ENCODE assay signal across 8 mouse cellular contexts in genomic region chr11:11788521-11788974, GRCm38 (mm10). TPM values are rescaled to one million over a fixed set of nuclear protein-coding genes. Genes with fewer than 3 reads are reported as not detected.
DNase-seq lines count a peak whose midpoint lies in the region; ATAC-seq and TF ChIP-seq lines count a peak whose summit lies in the region.

No protein-coding gene starts in this region.

- no peaks in the 10 kb centered on the region; the same call in 1 of the 2 replicates for H3K27me3 ChIP-seq in erythroblast, embryonic 14.5 days (ENCODE audit: control insufficient read depth)
- no peaks in the 10 kb centered on the region for H3K27me3 ChIP-seq in heart, embryonic 12.5 days (replicated peaks)
- no peaks in the 10 kb centered on the region for H3K27me3 ChIP-seq in kidney, embryonic 16.5 days (ENCODE audit: insufficient read depth, low read length)
- H3K27me3 ChIP-seq in liver, adult 2 months (ENCODE audit: control insufficient read depth, insufficient read depth, low read length), result no peaks in the 10 kb centered on the region
- no peaks in the 10 kb centered on the region for H3K27me3 ChIP-seq in myocyte (ENCODE audit: control insufficient read depth, insufficient read depth, insufficient read length)

- no peaks in the 10 kb centered on the region for H3K9me3 ChIP-seq in erythroblast, embryonic 14.5 days (ENCODE audit: control insufficient read depth, low read length)
- no peaks in the 10 kb centered on the region for H3K9me3 ChIP-seq in heart, embryonic 12.5 days (replicated peaks)
- no peaks in the 10 kb centered on the region for H3K9me3 ChIP-seq in kidney, embryonic 16.5 days (ENCODE audit: low read length)

- H3K4me1 ChIP-seq in erythroblast, embryonic 14.5 days (ENCODE audit: control insufficient read depth), result peaks cover 7% of the 10 kb centered on the region
- no peaks in the 10 kb centered on the region for H3K4me1 ChIP-seq in heart, embryonic 12.5 days (replicated peaks)
- H3K4me1 ChIP-seq in kidney, embryonic 16.5 days (ENCODE audit: insufficient read depth, low read length), result no peaks in the 10 kb centered on the region
- no peaks in the 10 kb centered on the region for H3K4me1 ChIP-seq in liver, adult 2 months (ENCODE audit: control insufficient read depth, insufficient read depth, low read length)

- H3K9ac ChIP-seq in heart, embryonic 12.5 days, result no peak overlapping the region
- peak overlapping the region; percentile 53; the same call in 1 of the 2 replicates for H3K9ac ChIP-seq in kidney, embryonic 16.5 days (replicated peaks; ENCODE audit: low read length)
- no peak overlapping the region for H3K9ac ChIP-seq in liver, adult 2 months (ENCODE audit: low read depth, low read length)

- H3K27ac ChIP-seq in heart, embryonic 12.5 days (ENCODE audit: poor library complexity, severe bottlenecking), result no peak overlapping the region
- H3K27ac ChIP-seq in kidney, embryonic 16.5 days (ENCODE audit: low read length), result no peak overlapping the region
- no peak overlapping the region for H3K27ac ChIP-seq in liver, adult 2 months (replicated peaks; ENCODE audit: insufficient read depth, low read depth, low read length)

- peak overlapping the region; percentile 6 for H3K4me3 ChIP-seq in erythroblast, embryonic 14.5 days (replicated peaks)
- peak overlapping the region; percentile 8; the same call in 1 of the 2 replicates for H3K4me3 ChIP-seq in heart, embryonic 12.5 days
- peak overlapping the region; percentile 32 for H3K4me3 ChIP-seq in kidney, embryonic 16.5 days (ENCODE audit: low read length)
- H3K4me3 ChIP-seq in liver, adult 2 months (ENCODE audit: insufficient read depth, low read depth, low read length), result no peak overlapping the region
- H3K4me3 ChIP-seq in myocyte, result no peak overlapping the region

- no peaks in the 10 kb centered on the region for H3K79me2 ChIP-seq in liver, adult 2 months (ENCODE audit: control insufficient read depth, insufficient read depth, low read length)
- H3K79me2 ChIP-seq in myocyte (ENCODE audit: control insufficient read depth, insufficient read depth), result no peaks in the 10 kb centered on the region

- ATAC-seq in heart, embryonic 12.5 days (ENCODE audit: insufficient number of reproducible peaks, low FRiP score), result peak; percentile 90
- ATAC-seq in kidney, embryonic 16.5 days (ENCODE audit: low FRiP score, low TSS enrichment), result peak; percentile 97

- no peak overlapping the region for H3ac ChIP-seq in myocyte (ENCODE audit: control insufficient read depth, insufficient read length)

- TF ChIP-seq POLR2A in brain, embryonic 14.5 days (IDR thresholded peaks at IDR 0.05; ENCODE audit: borderline replicate concordance, extremely low read depth, insufficient read depth, insufficient read length, poor library complexity, severe bottlenecking), result no peak
- no peak for TF ChIP-seq POLR2A in liver, adult 2 months (IDR thresholded peaks at IDR 0.05; ENCODE audit: extremely low read depth, insufficient read depth, low read length)
- TF ChIP-seq POLR2A in myocyte (IDR thresholded peaks at IDR 0.05; ENCODE audit: insufficient read length, low read depth), result no peak

- TF ChIP-seq CTCF in brain, embryonic 14.5 days (IDR thresholded peaks at IDR 0.05; ENCODE audit: borderline replicate concordance, extremely low read depth, insufficient read depth, insufficient read length), result peak; percentile 97
- peak; percentile 84 for TF ChIP-seq CTCF in liver, adult 2 months (IDR thresholded peaks at IDR 0.05; ENCODE audit: low read depth, low read length)

- H3K36me3 ChIP-seq in erythroblast, embryonic 14.5 days (ENCODE audit: control insufficient read depth), result peaks cover 6% of the 10 kb centered on the region
- H3K36me3 ChIP-seq in heart, embryonic 12.5 days, result no peaks in the 10 kb centered on the region
- no peaks in the 10 kb centered on the region for H3K36me3 ChIP-seq in kidney, embryonic 16.5 days (ENCODE audit: insufficient read depth, low read length)
- H3K36me3 ChIP-seq in liver, adult 2 months (ENCODE audit: control insufficient read depth, insufficient read depth, low read length), result no peaks in the 10 kb centered on the region
- H3K36me3 ChIP-seq in myocyte (ENCODE audit: control insufficient read depth, insufficient read depth), result no peaks in the 10 kb centered on the region

- WGBS in heart, embryonic 12.5 days, result under 1% methylated on average over 8 of the region's 8 CpGs
- under 1% methylated on average over 8 of the region's 8 CpGs for WGBS in kidney, embryonic 16.5 days
- WGBS in liver, adult 2 months, result under 1% methylated on average over 8 of the region's 8 CpGs

- DNase-seq in CD4-positive, CD25-positive, alpha-beta regulatory T cell, adult 2 months (ENCODE audit: low read depth, low spot score), result peak; percentile 85
- peak; percentile 88 for DNase-seq in brain, embryonic 14.5 days (ENCODE audit: low read depth)
- peak; percentile 73 for DNase-seq in liver, adult 2 months (ENCODE audit: extremely low read depth, low read depth, low spot score)
- peak; percentile 74 to 90 for DNase-seq in spleen, postnatal 4 days (ENCODE audit: low spot score in 2 of 2)

- H3K4me2 ChIP-seq in heart, embryonic 12.5 days, result peak overlapping the region; percentile 51
- H3K4me2 ChIP-seq in kidney, embryonic 16.5 days (replicated peaks; ENCODE audit: low read depth, low read length), result peak overlapping the region; percentile 51
- peak overlapping the region; percentile 87 for H3K4me2 ChIP-seq in myocyte (ENCODE audit: low read depth)

TF ChIP-seq in myocyte, 11 proteins besides CTCF, POLR2A, EP300 and RAD21:
- TF ChIP-seq TCF3 (IDR thresholded peaks at IDR 0.05; ENCODE audit: insufficient read length, low read depth) (no peak), POLR2AphosphoS2 (IDR thresholded peaks at IDR 0.05; ENCODE audit: insufficient read length, low read depth) (no peak), REST (IDR thresholded peaks at IDR 0.05; ENCODE audit: insufficient read depth, insufficient read length) (no peak), USF1 (IDR thresholded peaks at IDR 0.05; ENCODE audit: low read depth) (no peak), MYOD1 (IDR thresholded peaks at IDR 0.05; ENCODE audit: control insufficient read depth in 1 of 3, insufficient read length in 2 of 3, low read depth in 2 of 3) (no peak), MYOG (IDR thresholded peaks at IDR 0.05; ENCODE audit: control insufficient read depth in 1 of 3, insufficient read depth in 1 of 3, insufficient read length in 2 of 3, low read depth in 2 of 3) (no peak), MAX (IDR thresholded peaks at IDR 0.05; ENCODE audit: low read depth) (no peak), TCF12 (IDR thresholded peaks at IDR 0.05; ENCODE audit: insufficient read depth, poor library complexity, severe bottlenecking) (no peak), E2F4 (IDR thresholded peaks at IDR 0.05; ENCODE audit: insufficient read depth) (no peak), CEBPB (IDR thresholded peaks at IDR 0.05; ENCODE audit: insufficient read depth, poor library complexity, severe bottlenecking) (no peak), SRF (IDR thresholded peaks at IDR 0.05; ENCODE audit: control insufficient read depth, insufficient read length, low read depth) (no peak)
TF ChIP-seq in myocyte: peak in this region for 0.

RNA-seq across cellular contexts. Expression of gene Fignl1, which starts 20.2 kb away (rescaled TPM):
- 8.7 and 11.4 TPM in 2 replicates for polyA plus RNA-seq in brain, embryonic 14.5 days (2012; rRNA removed)
- polyA plus RNA-seq in erythroblast, embryonic 14.5 days (2012), result 0.53 and 1.1 TPM in 2 replicates
- polyA plus RNA-seq in heart, embryonic 12.5 days (2016; fragmentation: Nextera tagmentation; extraction: Ambion mirVana), result 76.7 and 77.8 TPM in 2 replicates
- 66.9 and 69.5 TPM in 2 replicates for polyA plus RNA-seq in kidney, embryonic 16.5 days (2015; fragmentation: Nextera tagmentation; extraction: Ambion mirVana)
- 0.46 and 1.3 TPM in 2 replicates for total RNA-seq in liver, adult 2 months (2014; rRNA removed)
- polyA plus RNA-seq in liver, adult 2 months (2012; rRNA removed), result 0.09 and 0.10 TPM in 2 replicates
- 3.8 TPM for polyA plus RNA-seq in myocyte (2012; fragmentation: generic; extraction: Trizol)

Comparison
In these comparisons a context has a peak if more than half of its experiments do, and no peak if none do; other contexts are left out.
1. H3K4me3 ChIP-seq: peak in erythroblast, embryonic 14.5 days (single experiment), heart, embryonic 12.5 days (single experiment) and kidney, embryonic 16.5 days (single experiment); none in liver, adult 2 months (single experiment) and myocyte (single experiment).
2. Peak in every context shown above with its lines, with median percentiles within 50 percentile points of each other: DNase-seq and H3K4me2 ChIP-seq.